Mouse (Mus musculus) ES-E14 (cell line): Measurements from ENCODE around the gene Fermt2. TPM values are rescaled to one million over a fixed set of nuclear protein-coding genes. Genes with fewer than 3 reads are reported as not detected.

ENCODE experiments used
- DNase-seq: peaks from one replicate; pipeline ENCODE4 v3.0.0-alpha.2; 2013; ENCODE audit warnings: low read depth, low spot score
- H3K27ac ChIP-seq: 2 replicates; pipeline ENCODE4 v1.5.1; 2012; ENCODE audit warnings: low read depth, mild to moderate bottlenecking, low read length, moderate library complexity, mixed read lengths; ENCODE audit not compliant: poor library complexity, insufficient read depth, severe bottlenecking
- H3K36me3 ChIP-seq: 2 replicates; pipeline ENCODE4 v1.6.1; 2012; ENCODE audit warnings: mild to moderate bottlenecking, low read length, moderate library complexity, mixed read lengths; ENCODE audit not compliant: control insufficient read depth, poor library complexity, insufficient read depth, severe bottlenecking
- H3K4me1 ChIP-seq, 2 experiments: fragments of 150-350 bp in 1 of 2; sonication (generic) in 1 of 2; 2 replicates each; pipeline ENCODE4 v1.6.1; 2012; ENCODE audit warnings: low read length in 2 of 2, mild to moderate bottlenecking in 1 of 2, mixed read lengths in 1 of 2; ENCODE audit not compliant: control insufficient read depth in 2 of 2, insufficient read depth in 2 of 2, poor library complexity in 1 of 2
- H3K4me3 ChIP-seq, 2 experiments: fragments of 150-350 bp in 1 of 2; sonication (generic) in 1 of 2; 2 replicates each; pipeline ENCODE4 v1.5.1; 2012; ENCODE audit warnings: low read length in 2 of 2, low read depth in 1 of 2, mild to moderate bottlenecking in 1 of 2, mixed read lengths in 1 of 2; ENCODE audit not compliant: insufficient read depth in 1 of 2, poor library complexity in 1 of 2, severe bottlenecking in 1 of 2
- H3K9ac ChIP-seq: 2 replicates; pipeline ENCODE4 v1.6.1; 2012; ENCODE audit warnings: low read depth, mild to moderate bottlenecking, low read length, mixed read lengths; ENCODE audit not compliant: poor library complexity, insufficient read depth, severe bottlenecking
- H3K9me3 ChIP-seq: fragments of 150-350 bp; sonication (generic); 2 replicates; pipeline ENCODE4 v1.6.1; 2012; ENCODE audit warnings: low read depth, mild to moderate bottlenecking, low read length; ENCODE audit not compliant: control insufficient read depth, insufficient read depth
- CHD2 ChIP-seq: IDR thresholded peaks from 2 replicates; pipeline ENCODE4 v1.6.1; 2014; ENCODE audit warnings: mild to moderate bottlenecking, low read depth, low read length, inconsistent platforms
- HCFC1 ChIP-seq: IDR thresholded peaks from 2 replicates; pipeline ENCODE4 v1.6.1; 2012; ENCODE audit warnings: low read length, inconsistent platforms, borderline replicate concordance; ENCODE audit not compliant: insufficient read depth
- MAFK ChIP-seq: IDR thresholded peaks from 2 replicates; pipeline ENCODE4 v1.6.1; 2014; ENCODE audit warnings: mild to moderate bottlenecking, low read depth, low read length, inconsistent platforms; ENCODE audit not compliant: insufficient read depth
- ZC3H11A ChIP-seq: IDR thresholded peaks from 2 replicates; pipeline ENCODE4 v1.6.1; 2012; ENCODE audit warnings: low read depth, mild to moderate bottlenecking, inconsistent platforms, low read length, borderline replicate concordance
- ZNF384 ChIP-seq: IDR thresholded peaks from 2 replicates; pipeline ENCODE4 v1.6.1; 2012; ENCODE audit warnings: low read depth, low read length, inconsistent platforms
- in situ Hi-C, 2 experiments: fragments of 600-800 bp; cut with MboI; formaldehyde crosslinking; loops; one replicate each; pipeline ENCODE4 v1.15.1; 2025; ENCODE audit warnings: low sequenced_read_pairs in 2 of 2, inconsistent platforms in 1 of 2; ENCODE audit not compliant: unreplicated experiment in 2 of 2
- total RNA-seq: library from RNA; depleted of rRNA; stranded (reverse); fragments of 300-350 nt; gene quantifications from 2 replicates; pipeline ENCODE4 v1.2.3, GENCODE M21; 2012

Gene Fermt2
- total RNA-seq, 1 experiment: 47.0 TPM

GRCm38 (mm10) chr14:45551121-45551768 lies 21.3 kb upstream of the Fermt2 start:
- DNase-seq: peak; percentile 87
- Histone ChIP-seq H3K27ac (no peak overlapping the region), H3K4me3 (peak overlapping the region; percentile 26 to 39), H3K9ac (peak overlapping the region; percentile 38; the same call in 1 of the 2 replicates), H3K36me3 (no peaks in the 10 kb centered on the region), H3K4me1 (peaks cover 0 to 7% of the 10 kb centered on the region in 2 experiments; a peak in 1 of 4 replicates), H3K9me3 (no peaks in the 10 kb centered on the region)
- TF ChIP-seq CHD2: no peak
- TF ChIP-seq MAFK: no peak
- no peak for TF ChIP-seq HCFC1
- no peak for TF ChIP-seq ZC3H11A
- TF ChIP-seq ZNF384: no peak
- in situ Hi-C loops: no loop called here

GRCm38 (mm10) chr14:45550010-45550647 lies 20.2 kb upstream of the Fermt2 start:
- no peak overlapping the region for H3K9ac ChIP-seq
- no peak for TF ChIP-seq ZC3H11A
- no peak for TF ChIP-seq CHD2
- no peak for TF ChIP-seq MAFK
- TF ChIP-seq HCFC1: no peak
- no peak for TF ChIP-seq ZNF384
- in situ Hi-C loops: no loop called here
- H3K27ac ChIP-seq: no peak overlapping the region
- H3K9me3 ChIP-seq: no peaks in the 10 kb centered on the region
- H3K4me3 ChIP-seq: no peak overlapping the region
- peaks cover 0 to 7% of the 10 kb centered on the region in 2 experiments; a peak in 1 of 4 replicates for H3K4me1 ChIP-seq
- DNase-seq: no peak
- H3K36me3 ChIP-seq: no peaks in the 10 kb centered on the region

DNA sequence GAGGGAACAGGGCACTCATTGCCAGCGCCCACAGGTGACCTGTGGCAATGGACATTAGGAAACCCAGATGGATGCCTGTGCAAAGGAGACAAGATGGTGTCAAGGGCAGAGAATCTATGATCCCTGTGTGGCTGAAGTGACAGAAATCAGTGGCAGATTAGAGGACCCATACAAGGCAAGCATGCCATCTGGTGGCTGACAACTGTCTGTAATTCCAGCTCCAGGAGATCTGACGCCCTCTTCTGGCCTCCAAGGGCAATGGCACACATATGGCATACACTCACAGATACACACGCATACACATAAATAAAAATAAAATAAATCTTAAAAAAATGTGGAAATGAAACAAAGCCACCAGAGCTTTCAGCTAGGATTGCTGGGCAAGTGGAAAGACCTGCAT lies 18.2 kb upstream of the Fermt2 start:
- no peaks in the 10 kb centered on the region for H3K36me3 ChIP-seq
- peaks cover 0 to 7% of the 10 kb centered on the region in 2 experiments; a peak in 2 of 4 replicates for H3K4me1 ChIP-seq
- in situ Hi-C loops: no loop called here
- no peak for DNase-seq
- no peaks in the 10 kb centered on the region for H3K9me3 ChIP-seq
- TF ChIP-seq ZC3H11A (peak; percentile 67; the same call in 1 of the 2 replicates), CHD2 (no peak), MAFK (no peak), ZNF384 (no peak; the same call in 1 of the 2 replicates), HCFC1 (peak; percentile 48; the same call in 1 of the 2 replicates)
- H3K27ac ChIP-seq: no peak overlapping the region
- no peak overlapping the region for H3K9ac ChIP-seq
- no peak overlapping the region for H3K4me3 ChIP-seq

DNA sequence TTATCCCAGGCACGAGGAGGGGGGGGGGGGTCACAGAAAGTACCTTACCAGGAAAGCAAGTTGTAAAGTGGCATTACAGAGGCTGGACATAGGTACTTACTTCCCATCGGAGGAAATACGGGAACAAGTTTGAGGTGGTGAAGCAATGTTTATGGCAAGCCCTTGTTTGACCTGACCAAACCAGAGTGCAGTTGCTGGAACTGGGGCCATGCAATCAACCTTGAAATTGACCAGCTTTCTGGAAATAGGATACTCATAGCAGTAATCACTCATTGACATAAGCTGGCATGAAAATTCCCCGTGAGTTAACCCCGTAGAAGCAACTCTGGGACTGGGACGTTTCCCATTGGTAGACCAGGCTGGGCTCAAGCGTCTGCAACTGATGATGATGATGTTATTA lies 15.0 kb upstream of the Fermt2 start:
- Histone ChIP-seq H3K4me3 (no peak overlapping the region), H3K4me1 (peaks cover 0 to 6% of the 10 kb centered on the region in 2 experiments; a peak in 3 of 4 replicates), H3K9ac (no peak overlapping the region), H3K36me3 (no peaks in the 10 kb centered on the region), H3K27ac (no peak overlapping the region), H3K9me3 (no peaks in the 10 kb centered on the region)
- no peak for DNase-seq
- TF ChIP-seq ZC3H11A: no peak
- in situ Hi-C loops: no loop called here
